Mouse (Mus musculus): ENCODE results near the gene Sgk1.
A peak's percentile ranks its signal among the peaks of the same experiment; 100 is the strongest.

The Sgk1 gene

DNA sequence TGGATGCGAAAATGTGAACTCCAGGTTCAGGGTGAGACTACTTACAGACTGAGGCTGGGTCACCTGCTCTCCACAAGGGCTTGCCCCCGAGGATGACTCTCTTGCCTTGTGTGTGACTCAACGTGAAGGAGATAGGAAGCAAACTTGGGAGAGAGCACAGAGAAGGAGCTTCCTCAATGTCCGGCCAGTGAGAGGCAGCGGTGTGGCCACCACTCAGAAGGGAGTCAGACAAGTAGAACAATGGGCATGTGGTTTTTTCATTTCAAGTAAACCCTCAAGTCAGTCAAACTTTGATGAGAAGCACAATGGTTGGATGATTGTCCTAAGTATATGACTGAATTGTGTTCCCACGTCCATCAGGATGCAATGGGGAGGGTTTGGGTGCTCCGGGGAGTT, 36.8 kb downstream of the Sgk1 start:
- DNase-seq, result no peak

DNA sequence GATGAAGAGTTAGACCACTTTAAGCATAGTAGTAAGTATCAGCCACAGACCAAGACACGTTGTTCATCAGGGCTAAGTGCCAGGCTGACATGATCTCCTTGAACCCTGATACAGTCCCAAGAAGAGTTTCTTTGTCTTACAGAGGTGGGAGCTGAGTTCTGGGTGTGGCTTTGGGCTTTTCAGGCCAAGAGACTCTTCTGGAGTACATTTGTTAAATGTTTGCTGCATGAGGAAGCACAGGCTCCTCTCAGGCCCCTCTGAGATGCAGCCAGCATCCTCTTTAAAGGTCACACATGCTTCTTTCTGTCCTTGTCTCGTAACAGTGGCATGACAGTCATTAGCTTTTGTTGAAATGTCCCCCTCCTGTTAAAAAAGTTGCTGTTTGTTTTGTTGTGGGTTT, 38.6 kb downstream of the Sgk1 start:
- no peak for DNase-seq

DNA sequence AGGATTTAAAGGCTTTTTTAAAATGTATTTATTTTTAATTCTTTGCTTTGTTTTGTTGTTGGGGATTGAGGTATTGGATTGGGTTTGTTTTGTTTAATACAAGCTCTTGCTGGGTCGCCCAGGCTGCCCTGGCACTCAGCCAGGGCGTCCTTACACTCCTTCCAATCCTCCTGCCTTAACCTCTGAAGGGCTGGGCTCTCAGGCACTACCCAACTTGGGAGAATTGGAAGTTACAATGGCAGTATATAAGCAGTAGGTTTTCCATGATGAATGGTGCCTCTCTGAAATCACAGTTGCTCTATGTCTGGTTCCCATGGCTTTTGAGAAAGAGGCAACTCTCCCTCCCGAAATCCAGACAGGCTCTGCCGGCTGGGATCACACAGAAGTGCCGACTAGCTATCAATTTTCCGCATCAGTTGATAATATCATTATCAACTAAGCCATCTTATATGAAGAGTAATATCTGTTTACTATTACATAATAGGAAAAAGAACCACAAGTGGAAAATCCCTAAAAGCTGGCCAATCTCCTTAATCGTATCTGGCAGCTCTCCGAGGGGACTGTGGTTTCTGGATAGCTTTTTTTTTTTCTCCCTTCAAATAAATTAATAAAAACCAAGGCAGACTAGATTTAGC, 40.8 kb downstream of the Sgk1 start:
- no peak for DNase-seq

DNA sequence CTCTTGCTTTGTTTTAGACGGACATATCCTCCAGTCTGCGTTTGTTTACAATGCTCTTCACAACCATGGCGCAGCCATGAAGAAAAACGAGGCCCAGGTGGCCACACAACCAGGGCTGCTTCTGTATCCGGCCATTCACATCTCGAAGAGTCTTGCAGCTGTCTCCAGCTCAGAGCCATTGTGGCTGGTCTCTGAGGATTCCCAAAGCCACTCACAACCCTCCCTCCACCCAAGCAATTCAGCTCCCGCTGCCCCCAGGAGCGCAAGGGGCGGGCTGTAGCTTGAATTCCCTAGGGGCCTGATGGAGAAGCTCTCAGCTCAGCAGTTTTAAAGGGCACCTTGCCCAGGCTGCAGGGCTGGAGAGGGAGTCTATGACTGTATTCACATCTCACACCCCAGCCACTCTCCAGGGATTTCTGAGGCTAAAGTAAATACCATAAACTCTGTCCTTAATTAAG, 41.5 kb downstream of the Sgk1 start:
- DNase-seq, result no peak

DNA sequence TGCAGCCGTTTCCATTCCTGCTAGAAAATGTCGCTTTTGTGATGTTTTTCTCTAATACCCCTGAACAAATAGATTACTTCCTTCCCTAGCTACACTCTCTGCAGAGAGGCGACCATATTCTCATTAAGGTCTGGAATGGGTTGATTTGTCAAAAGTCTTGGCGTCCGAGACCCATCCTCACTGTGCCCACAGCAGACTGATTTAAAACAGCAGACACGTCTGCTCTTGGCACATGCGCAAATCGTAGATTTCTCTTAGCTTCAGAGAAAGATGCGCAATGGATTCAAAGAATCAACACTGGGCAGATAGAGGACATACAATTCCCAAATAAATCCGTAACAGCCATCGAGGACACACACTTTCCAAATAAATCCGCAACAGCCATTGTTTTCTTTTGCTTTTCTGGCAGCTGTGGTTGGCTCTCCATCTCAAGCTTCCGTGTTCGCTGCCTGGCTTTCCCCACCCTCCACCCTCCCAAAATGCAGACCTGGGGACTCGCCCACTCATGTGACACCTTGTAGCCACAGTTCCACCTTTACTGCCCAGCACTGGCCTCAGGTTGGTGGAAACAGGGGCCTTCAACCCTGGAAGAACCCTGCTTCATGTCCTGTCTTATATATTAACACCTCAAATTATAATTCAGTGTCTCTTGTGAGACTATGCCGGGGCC, 42.2 kb downstream of the Sgk1 start:
- DNase-seq, result no peak

DNA sequence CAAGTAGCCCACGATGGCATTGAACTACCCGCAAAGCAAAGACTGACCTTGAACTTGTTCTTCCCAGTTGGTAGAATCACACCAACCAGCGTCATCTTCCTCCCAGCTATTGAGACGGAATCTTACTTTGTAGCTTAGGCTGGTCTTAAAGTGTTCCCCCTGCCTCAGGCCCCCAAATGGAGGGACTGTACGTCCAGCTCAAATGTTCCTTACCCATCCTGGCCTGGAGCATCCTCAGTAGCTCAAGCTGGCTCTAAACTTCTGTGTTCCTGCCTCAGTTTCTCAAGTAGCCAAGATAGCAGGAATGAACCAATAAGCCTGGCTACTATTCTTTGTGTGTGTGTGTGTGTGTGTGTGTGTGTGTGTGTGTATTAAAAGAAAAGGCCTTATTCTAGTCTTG, 45.0 kb downstream of the Sgk1 start:
- no peak for DNase-seq

DNA sequence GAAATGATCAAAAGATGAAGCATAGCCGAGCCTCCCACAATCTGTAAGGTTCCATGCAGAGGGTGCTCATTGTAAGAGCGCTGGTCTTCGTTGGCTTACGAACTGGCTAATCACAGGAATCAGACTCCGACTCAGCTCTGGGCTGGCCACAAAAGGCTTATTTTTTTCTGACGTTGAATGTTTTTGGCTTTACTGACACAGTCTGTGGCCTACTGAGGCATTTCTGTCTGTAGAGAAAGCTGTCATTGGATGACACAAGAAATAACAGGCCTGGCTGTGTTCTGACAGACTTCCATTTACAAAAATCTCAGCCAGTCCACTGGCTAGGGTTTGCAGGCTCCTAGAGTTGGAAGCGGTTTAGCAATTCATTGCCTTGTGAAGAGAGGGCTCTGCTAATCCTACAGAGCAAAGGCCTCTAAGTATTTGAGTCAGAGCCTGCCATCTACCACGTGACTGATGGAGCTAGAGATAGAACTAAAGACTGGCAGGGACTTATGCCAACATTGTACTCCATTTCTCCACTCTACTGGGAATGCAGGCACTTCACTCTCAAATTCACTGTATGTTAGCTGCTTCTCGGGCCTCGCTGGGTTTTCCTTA, 48.9 kb downstream of the Sgk1 start:
- DNase-seq, result no peak

DNA sequence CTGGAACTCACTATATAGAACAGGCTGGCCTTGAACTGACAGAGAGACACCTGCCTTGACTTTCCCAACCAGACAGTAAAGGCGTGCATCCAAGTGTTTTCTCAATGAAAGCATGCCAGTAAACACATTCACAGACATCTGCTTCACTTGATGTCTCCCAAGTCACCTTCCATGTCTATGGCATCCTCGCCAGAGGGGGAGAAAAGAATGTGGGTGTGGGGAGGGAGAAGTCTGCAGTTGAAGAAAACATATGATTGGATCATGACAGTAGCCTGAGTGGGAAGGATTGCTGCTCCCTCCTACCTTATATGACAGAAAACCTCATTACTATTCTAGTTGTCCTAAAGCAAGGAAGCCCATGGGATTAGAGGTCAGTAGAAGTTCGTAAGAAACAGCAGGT, 50.8 kb downstream of the Sgk1 start:
- no peak for DNase-seq

DNA sequence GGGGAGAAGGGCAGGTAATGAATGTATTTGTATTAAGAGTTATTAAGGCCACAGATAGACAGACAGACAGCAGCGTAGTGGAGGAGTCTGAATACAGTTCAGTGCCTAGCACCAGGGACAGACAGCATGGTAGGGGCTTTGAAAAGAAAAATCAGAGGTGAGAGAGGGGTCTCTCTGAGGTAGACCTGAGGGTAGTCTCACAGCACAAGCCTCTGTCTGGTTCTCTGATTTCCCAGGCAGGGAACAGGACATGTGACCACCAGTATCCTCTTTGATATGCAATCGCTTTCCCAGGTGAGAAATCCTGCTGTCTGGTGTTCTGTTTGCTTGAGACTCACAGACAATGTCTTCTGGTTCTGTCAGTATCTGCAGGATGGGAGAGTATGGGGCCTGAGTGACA, 52.8 kb downstream of the Sgk1 start:
- DNase-seq, result no peak

DNA sequence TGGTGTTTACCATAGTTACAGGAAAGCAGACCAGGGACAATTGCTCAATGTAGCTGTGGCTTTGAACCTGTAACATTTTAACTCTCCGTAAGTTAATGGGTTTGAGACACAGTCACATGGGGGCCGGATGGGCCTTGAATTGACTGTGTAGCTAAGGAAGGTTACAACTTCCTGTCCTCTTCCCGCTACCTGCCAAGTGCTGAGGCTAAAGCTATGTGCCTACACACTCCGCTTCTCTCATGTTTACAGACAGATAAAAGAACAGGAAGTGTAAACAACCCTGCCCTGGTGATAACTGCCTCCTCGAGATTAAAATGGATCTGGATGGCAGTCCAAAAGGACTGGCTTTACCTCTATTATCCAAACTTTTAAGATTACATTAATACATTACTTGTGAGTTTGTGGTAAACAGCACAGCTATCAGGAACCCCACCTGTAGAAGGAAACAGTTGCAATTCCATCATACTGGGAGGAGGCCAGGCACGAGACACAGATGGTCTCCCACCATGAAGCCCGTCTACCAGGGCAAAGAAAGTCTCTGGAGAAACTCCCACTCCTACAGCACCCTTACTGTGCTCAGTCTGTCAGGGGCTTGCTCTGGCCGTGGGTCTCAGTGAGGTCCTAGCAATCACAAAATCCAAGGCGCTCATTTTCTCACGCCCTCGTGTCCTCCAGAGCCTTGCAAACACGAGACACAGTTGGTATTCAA, 54.7 kb downstream of the Sgk1 start:
- DNase-seq, result no peak

DNA sequence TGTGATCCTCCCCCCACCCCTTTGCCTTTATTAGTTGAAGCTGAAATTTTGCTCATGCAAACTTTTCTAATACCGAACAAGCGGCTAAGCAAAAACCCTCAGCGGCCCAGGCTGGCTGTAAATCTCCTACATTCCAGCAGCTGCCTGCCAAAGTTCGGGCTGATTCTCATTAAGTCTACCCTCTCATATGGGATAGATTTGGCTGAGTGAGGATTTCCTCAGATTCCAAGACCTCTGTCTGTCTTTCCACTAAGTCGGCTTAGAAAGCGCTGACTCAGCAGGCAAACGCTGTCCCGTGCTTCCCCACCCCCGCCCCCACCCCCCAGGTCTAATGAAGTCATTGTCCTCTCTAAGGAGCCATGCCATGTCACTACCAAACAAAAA, 55.2 kb downstream of the Sgk1 start:
- DNase-seq, result no peak

DNA sequence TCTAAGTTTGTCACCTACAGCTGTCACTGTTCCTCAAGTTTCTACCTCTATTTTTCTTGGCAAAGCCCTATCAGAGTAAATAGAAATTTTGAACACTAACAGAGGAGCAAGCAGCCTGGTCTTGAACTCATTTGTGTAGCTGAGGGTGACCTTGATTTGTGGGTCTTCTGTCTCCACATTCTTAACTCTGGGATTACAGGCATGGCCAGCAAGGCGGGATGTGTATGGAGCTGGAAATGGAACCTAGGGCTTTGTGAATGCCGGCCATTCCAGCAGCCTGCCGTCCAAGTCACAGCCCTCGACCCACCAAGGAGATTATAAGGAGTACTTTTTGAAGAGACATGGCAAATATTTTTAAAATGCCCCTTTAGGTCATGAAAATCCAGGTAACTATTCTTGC, 56.2 kb downstream of the Sgk1 start:
- DNase-seq, result no peak

DNA sequence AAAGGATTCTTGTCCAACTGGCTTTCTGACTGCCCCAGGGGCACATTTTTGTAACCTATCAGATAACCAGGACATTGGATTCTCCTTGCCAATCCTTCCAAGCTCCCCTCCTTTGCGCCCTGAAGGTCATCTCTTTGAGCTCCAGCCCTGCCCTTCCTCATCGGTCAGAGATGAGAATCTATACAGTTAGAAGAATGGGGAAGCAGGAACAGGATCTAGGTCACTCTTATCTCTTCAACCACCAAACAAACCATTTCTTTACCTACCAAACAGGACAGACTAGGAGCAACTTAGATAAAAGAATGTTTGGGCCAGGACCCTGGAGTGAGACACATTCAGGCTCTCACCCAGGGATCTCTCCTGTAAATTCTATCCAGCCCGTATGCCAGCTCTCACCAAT, 59.3 kb downstream of the Sgk1 start:
- DNase-seq, result no peak

DNA sequence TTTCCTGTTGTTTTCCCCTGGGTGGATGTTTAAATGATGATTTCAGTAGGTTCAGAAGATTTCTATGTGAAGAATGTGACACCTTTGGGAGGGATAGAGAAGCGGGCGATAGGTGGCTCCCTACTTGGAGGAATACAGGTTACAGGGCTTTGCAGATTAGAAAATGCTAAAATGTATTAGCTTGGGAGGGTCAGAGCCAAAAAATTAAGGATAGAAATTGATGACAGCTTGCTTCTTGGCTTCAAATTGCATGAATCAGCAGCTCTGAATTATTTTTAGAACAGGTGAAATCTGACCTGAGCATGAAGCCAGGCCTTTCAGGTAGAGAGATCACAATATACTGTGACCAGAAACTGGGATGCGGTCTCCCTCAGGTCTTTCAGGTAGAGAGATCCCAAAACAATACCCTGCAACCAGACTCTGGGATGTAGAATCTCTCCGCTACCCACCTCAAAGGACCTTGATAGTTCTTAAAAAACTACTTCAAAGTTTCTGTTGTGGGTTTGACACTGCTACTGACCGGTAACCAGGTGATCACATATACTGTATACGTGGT, 61.2 kb downstream of the Sgk1 start:
- no peak for DNase-seq

DNA sequence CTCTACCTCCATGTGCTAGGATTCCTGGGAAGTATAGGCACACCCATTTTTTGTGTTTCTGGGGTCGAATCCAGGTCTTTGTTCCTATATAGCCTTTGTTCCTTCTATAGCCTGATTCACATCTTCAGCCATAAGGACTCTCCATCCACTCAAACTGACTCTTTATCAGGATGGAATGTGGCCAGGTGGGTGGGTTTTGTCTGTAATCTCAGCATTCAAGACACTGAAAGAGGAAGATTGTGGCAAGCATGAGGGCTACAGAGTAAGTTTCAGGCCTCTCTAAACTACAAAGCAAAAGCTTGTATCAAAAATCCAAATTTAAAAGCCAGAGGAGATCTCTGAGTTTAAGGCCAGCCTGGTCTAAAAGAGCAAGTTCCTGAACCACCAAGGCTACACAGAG, 63.2 kb downstream of the Sgk1 start:
- no peak for DNase-seq

DNA sequence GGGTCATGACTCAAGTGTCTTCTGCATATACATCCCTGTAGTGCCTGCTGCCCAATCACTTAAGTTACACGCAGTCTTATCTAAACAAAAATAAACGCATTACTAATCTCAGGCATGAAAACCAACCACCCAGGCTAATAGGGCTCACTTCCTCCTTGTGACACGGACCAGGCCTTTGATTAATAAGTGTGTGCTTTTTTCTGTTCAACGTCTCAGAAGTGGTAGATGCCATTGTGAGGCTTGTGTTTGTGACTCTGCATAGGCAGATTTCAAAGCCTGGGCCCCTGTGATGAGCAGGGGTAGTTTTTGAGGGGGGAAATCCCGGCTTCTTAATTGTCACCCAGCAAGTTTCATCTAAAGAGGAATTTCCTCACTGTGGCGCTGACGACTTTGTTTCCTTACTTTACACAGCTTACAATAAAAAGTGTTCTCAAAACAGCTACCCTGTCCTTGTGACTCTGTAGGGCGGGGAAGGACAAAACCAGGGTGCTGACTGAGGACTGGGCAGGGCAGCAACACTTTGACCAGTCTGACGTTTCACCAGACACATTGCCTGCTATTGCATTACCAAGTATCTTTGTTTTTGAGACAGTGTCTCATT, 64.9 kb downstream of the Sgk1 start:
- DNase-seq, result peak in 1 of 2 experiments; percentile 12

DNA sequence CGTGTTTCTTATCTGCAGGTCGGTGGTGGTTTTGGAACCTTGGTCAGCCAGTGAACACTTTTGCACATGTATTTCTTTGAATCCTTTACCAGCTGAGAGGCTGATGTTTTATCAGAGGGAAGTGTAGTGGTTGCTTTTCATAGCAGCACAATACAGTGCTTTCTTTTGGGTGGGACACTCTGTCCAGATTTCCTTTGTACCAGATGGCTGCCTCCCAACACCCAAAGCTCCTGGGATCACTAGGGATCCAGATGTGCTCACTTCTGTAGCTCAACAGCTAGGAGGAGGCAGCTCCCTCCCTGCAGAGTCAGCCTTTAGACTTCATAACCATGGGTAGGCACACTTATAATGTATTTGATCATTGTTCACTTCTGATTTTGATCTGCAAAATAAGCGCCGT, 70.5 kb downstream of the Sgk1 start:
- no peak for DNase-seq

DNA sequence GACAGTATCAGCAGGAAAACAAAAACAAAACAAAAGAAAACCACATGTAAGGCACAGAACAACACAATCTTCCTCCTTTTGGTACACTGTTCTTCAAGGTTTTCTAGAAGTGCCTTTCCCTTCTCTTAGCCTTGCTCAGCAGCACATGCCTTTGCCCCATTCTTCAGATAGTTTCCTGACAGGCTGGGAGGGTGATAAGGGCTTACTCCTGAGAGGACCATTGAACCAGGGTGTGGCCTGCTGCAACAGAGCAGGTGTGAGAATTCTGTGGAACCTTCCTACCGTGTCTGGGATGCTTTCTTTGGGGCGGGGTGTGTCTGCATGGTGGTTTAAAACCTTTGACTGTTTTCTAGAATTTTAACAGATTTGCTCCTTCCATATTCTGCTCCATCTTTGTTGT, 79.1 kb downstream of the Sgk1 start:
- no peak for DNase-seq

DNA sequence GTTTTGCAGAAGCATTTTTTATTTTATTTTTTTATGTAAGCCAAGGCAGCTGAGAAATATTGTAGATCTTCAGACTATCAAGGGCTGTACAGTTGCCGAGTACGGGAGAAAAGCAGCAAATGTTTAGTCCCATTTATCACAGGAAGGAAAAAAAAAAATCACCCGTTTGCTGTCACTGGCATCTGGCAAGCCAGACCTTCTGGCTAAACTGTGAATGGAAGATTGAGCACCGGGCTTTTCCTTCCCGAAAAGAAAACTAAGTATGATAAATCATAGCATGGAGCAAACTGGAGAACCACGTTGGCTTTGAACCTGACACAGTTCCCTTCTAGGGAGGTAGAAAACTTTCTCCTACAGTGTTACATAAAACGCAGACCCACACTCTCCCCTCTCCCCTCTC, 81.0 kb downstream of the Sgk1 start:
- DNase-seq, result no peak

DNA sequence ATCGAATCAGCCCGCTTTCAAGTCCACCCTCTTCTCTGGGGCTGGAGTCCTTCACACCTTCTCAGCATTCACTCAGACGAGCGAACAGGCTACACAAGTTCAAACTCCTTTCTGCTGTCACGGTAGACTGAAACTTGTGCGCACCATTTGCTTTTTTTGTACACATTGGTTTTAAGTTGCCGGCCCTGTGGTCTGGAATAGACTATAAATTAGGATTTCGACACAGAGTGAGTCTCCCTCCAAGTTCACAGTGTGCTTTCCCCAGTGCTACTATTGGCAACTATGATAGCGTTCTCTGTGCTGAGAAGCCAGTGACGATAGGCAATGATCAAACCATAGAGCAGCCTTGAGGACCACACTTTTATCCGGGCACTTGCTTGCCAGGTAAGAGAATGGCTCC, 91.7 kb downstream of the Sgk1 start:
- no peak for DNase-seq

DNA sequence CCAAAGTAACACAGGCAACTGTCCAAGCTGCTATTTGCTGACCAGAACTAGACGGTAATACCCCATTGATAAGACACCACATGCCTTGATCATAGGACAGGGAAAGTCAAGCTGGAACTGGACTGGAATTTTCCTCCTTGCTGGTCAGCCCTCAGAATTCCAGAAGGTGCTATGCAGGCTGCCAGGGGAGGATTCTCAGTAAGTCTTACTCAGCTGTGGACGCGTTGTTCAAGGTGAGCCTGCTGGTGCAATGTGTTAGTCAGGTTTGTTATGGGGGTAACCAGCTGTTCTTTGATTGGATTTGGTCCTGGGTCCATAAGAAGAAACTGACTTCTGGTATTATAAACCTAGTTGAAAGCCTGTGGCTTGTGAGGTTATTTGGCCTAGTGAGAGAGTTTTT, 92.8 kb downstream of the Sgk1 start:
- no peak for DNase-seq

DNA sequence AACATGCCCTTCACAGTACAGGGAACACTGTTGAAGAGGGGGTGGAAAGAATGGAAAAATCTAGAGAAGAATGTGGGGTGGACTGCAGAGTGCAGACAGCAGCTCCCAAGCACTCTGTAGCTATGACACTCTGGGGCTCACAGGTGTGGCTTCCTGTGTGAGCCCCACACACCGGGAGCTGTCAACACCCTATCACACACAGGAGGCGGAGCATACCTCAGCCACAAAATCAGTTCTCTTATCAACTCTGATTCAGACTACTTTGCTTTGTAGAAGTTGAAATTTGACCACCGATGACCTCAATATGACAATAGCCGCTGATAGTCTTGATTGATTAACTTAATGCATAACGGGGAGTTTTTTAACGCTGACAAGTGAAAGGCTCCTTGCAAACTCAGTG, 93.4 kb downstream of the Sgk1 start:
- DNase-seq, result peak; percentile 18 to 28

DNA sequence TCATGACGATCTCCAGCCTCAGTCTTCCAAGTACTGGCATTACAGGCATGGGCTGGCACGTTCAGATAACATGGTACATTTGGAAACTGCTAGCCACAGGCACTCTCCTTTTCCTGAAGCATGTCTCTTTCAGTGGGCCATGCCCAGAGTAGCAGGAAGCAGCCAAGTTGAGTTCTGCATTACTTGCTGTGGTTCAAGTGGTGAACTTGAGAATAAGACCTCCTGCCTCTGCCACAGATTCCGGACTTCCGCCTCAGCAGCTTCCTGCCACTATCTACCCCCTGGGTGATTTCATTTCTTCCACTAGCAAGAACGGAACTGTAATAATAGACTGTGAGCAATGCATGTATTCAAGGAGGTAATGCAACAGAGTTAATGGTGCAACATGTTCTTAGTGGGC, 94.3 kb downstream of the Sgk1 start:
- DNase-seq, result peak; percentile 41 to 55

Measured in spleen, adult 18-20 months (tissue).